Mouse (Mus musculus): ENCODE measurements around the gene Immp2l. TPM values are rescaled to one million over a fixed set of nuclear protein-coding genes. Genes with fewer than 3 reads are reported as not detected.

Immp2l gene
- polyA plus RNA-seq, 1 experiment from 2014 or later: 9.4 TPM

DNA sequence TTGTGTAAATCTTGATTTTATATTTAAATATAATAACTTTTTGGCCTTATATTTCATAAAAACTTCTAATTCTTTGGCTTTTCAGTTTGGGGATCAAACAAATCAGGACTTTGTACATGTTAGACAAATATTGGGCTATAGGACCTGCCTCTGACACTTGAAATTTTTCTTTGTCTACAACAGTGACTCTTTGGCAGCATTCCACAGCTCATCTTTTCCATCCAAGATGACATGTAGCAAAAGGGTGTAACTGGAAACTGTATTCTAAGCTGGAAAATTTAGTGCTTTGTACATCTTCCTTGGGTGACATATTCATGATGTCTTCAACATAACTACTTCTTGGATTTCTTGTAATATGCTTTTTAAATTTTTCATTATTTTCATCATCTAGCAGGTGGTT, 404.9 kb downstream of the Immp2l start:
- no peak for ATAC-seq (replicated peaks; ENCODE audit: extremely low read depth, insufficient read depth, low FRiP score)
- no peaks in the 10 kb centered on the region for H3K9me3 ChIP-seq (replicated peaks; ENCODE audit: control insufficient read depth, low read length)
- no peak overlapping the region for H3K4me3 ChIP-seq (ENCODE audit: low read length)
- H3K36me3 ChIP-seq (ENCODE audit: control insufficient read depth, insufficient read depth): no peaks in the 10 kb centered on the region
- H3K27me3 ChIP-seq (ENCODE audit: control insufficient read depth, insufficient read depth, low read length): no peaks in the 10 kb centered on the region
- peaks cover 3% of the 10 kb centered on the region; the same call in 1 of the 2 replicates for H3K4me1 ChIP-seq (ENCODE audit: control insufficient read depth, insufficient read depth, low read length)
- H3K9ac ChIP-seq (ENCODE audit: low read length): no peak overlapping the region
- no peak overlapping the region for H3K4me2 ChIP-seq (ENCODE audit: low read depth, low read length)
- H3K27ac ChIP-seq (ENCODE audit: low read length): no peak overlapping the region

DNA sequence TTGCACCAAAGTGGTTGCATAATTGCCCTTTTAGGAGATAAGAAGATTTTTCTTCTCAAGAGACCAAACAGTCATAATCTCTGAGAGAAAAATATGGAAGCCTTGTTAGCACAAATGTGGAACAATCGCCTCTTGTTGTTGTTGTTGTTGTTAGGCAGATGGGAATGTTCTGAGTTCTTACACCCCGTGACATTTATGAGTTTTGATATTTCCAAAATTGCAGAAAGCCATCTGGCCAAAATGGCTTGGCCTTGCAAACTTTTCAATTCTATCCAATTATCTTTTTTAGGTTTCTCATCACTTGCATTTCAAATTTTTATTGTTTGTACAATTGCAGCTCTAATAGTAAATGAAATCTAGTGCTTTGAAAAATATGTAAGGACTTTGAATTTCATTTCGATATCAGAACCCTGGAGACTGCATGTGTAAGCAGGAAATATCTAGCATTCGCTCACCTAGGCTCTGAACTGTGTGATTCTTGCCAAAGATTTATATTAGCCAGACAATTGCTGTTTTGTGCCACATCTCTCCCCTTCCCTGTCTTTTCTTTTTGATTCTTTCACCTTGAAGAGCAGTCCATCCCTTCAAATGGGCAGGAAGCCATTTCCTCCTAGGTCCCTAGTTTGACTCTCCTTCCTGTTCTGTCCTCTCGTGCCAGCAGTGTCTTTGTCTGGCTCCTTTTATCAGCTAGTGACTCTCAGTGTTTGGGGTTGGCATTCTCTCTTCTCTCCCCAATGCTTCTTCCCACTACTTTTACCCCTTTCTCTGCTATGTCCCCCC, 412.5 kb downstream of the Immp2l start:
- Histone ChIP-seq H3K4me1 (ENCODE audit: control insufficient read depth, insufficient read depth, low read length) (peaks cover 3% of the 10 kb centered on the region; the same call in 1 of the 2 replicates), H3K36me3 (ENCODE audit: control insufficient read depth, insufficient read depth) (no peaks in the 10 kb centered on the region), H3K9me3 (replicated peaks; ENCODE audit: control insufficient read depth, low read length) (no peaks in the 10 kb centered on the region), H3K4me3 (ENCODE audit: low read length) (no peak overlapping the region), H3K27ac (ENCODE audit: low read length) (no peak overlapping the region), H3K4me2 (ENCODE audit: low read depth, low read length) (no peak overlapping the region), H3K27me3 (ENCODE audit: control insufficient read depth, insufficient read depth, low read length) (no peaks in the 10 kb centered on the region), H3K9ac (ENCODE audit: low read length) (no peak overlapping the region)
- no peak for ATAC-seq (replicated peaks; ENCODE audit: extremely low read depth, insufficient read depth, low FRiP score)
- 67% methylated on average over 5 of the region's 5 CpGs for WGBS

DNA sequence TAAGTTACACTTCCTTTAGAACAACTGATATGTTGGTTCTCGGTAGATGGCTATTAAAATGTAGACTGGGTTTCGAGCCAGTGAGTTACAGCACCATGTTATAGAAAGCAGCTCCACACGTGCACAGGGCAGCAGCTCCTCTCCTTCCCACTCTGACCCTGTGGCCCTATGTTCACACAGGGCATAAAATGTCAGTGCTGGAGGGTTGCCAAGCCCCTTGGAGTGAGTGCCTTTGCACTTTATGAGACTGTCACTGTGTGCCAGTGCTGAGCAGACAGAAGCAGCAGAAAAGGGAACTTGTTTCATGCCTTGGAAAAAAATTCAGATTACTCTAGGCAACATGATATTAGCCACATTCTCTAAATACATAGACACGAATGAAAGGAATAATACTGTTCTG, 414.6 kb downstream of the Immp2l start:
- Histone ChIP-seq H3K4me2 (ENCODE audit: low read depth, low read length) (no peak overlapping the region), H3K4me1 (ENCODE audit: control insufficient read depth, insufficient read depth, low read length) (peaks cover 3% of the 10 kb centered on the region; the same call in 1 of the 2 replicates), H3K9me3 (replicated peaks; ENCODE audit: control insufficient read depth, low read length) (no peaks in the 10 kb centered on the region), H3K27ac (ENCODE audit: low read length) (no peak overlapping the region), H3K36me3 (ENCODE audit: control insufficient read depth, insufficient read depth) (no peaks in the 10 kb centered on the region), H3K9ac (ENCODE audit: low read length) (no peak overlapping the region), H3K4me3 (ENCODE audit: low read length) (no peak overlapping the region), H3K27me3 (ENCODE audit: control insufficient read depth, insufficient read depth, low read length) (no peaks in the 10 kb centered on the region)
- 36% methylated on average over 4 of the region's 4 CpGs for WGBS
- ATAC-seq (replicated peaks; ENCODE audit: extremely low read depth, insufficient read depth, low FRiP score): peak; percentile 70

- no peak overlapping the region for H3K9ac ChIP-seq (ENCODE audit: low read length)
- H3K4me1 ChIP-seq (ENCODE audit: control insufficient read depth, insufficient read depth, low read length): no peaks in the 10 kb centered on the region
- WGBS: 88% methylated on average over 3 of the region's 3 CpGs
- no peak overlapping the region for H3K4me2 ChIP-seq (ENCODE audit: low read depth, low read length)
- no peak overlapping the region for H3K4me3 ChIP-seq (ENCODE audit: low read length)
- H3K27me3 ChIP-seq (ENCODE audit: control insufficient read depth, insufficient read depth, low read length): no peaks in the 10 kb centered on the region
- ATAC-seq (replicated peaks; ENCODE audit: extremely low read depth, insufficient read depth, low FRiP score): no peak
- H3K9me3 ChIP-seq (replicated peaks; ENCODE audit: control insufficient read depth, low read length): no peaks in the 10 kb centered on the region
- H3K27ac ChIP-seq (ENCODE audit: low read length): no peak overlapping the region
- H3K36me3 ChIP-seq (ENCODE audit: control insufficient read depth, insufficient read depth): no peaks in the 10 kb centered on the region
Observed at GRCm38 (mm10) chr12:41468374-41468991, 444.6 kb downstream of the Immp2l start.

GRCm38 (mm10) chr12:41469096-41469801, 445.4 kb downstream of the Immp2l start:
- Histone ChIP-seq H3K4me2 (ENCODE audit: low read depth, low read length) (no peak overlapping the region), H3K27ac (ENCODE audit: low read length) (no peak overlapping the region), H3K9me3 (replicated peaks; ENCODE audit: control insufficient read depth, low read length) (no peaks in the 10 kb centered on the region), H3K36me3 (ENCODE audit: control insufficient read depth, insufficient read depth) (no peaks in the 10 kb centered on the region), H3K4me1 (ENCODE audit: control insufficient read depth, insufficient read depth, low read length) (no peaks in the 10 kb centered on the region), H3K4me3 (ENCODE audit: low read length) (no peak overlapping the region), H3K27me3 (ENCODE audit: control insufficient read depth, insufficient read depth, low read length) (no peaks in the 10 kb centered on the region), H3K9ac (ENCODE audit: low read length) (no peak overlapping the region)
- no peak for ATAC-seq (replicated peaks; ENCODE audit: extremely low read depth, insufficient read depth, low FRiP score)
- WGBS: 67% methylated on average over 6 of the region's 6 CpGs

- Histone ChIP-seq H3K4me3 (ENCODE audit: low read length) (no peak overlapping the region), H3K9me3 (replicated peaks; ENCODE audit: control insufficient read depth, low read length) (no peaks in the 10 kb centered on the region), H3K27me3 (ENCODE audit: control insufficient read depth, insufficient read depth, low read length) (no peaks in the 10 kb centered on the region), H3K27ac (ENCODE audit: low read length) (no peak overlapping the region), H3K4me1 (ENCODE audit: control insufficient read depth, insufficient read depth, low read length) (peaks cover 7% of the 10 kb centered on the region; the same call in 1 of the 2 replicates), H3K36me3 (ENCODE audit: control insufficient read depth, insufficient read depth) (no peaks in the 10 kb centered on the region), H3K4me2 (ENCODE audit: low read depth, low read length) (no peak overlapping the region), H3K9ac (ENCODE audit: low read length) (no peak overlapping the region)
- WGBS: 41% methylated on average over 2 of the region's 2 CpGs
- no peak for ATAC-seq (replicated peaks; ENCODE audit: extremely low read depth, insufficient read depth, low FRiP score)
Observed at GRCm38 (mm10) chr12:41481486-41481885, 457.6 kb downstream of the Immp2l start.

DNA sequence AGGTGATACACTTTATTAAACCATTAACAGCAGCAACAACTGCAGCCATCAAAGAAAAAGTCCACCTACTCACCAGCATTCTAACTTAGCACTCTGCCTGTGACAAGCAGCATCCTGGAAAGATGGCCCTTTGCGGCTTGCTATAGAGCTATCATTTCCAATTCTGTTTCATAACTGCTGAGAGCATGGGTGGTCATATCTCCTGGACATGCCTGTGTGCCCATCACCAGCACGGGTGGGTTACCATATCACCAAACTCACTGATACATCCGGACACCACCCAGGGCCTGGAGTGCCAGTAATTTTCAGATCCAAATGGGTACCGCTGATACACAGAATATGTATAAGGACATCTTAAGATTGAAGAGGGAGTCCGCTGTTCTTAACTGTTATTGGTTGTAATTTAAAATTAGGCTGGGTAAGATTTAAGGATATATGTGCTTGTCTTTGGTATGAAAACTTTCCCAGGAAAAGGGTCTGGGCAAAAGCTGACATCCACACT, 459.3 kb downstream of the Immp2l start:
- Histone ChIP-seq H3K9me3 (replicated peaks; ENCODE audit: control insufficient read depth, low read length) (no peaks in the 10 kb centered on the region), H3K4me1 (ENCODE audit: control insufficient read depth, insufficient read depth, low read length) (peaks cover 9% of the 10 kb centered on the region), H3K27ac (ENCODE audit: low read length) (no peak overlapping the region), H3K27me3 (ENCODE audit: control insufficient read depth, insufficient read depth, low read length) (no peaks in the 10 kb centered on the region), H3K4me2 (ENCODE audit: low read depth, low read length) (peak overlapping the region; percentile 69), H3K36me3 (ENCODE audit: control insufficient read depth, insufficient read depth) (no peaks in the 10 kb centered on the region), H3K9ac (ENCODE audit: low read length) (no peak overlapping the region), H3K4me3 (ENCODE audit: low read length) (no peak overlapping the region)
- ATAC-seq (replicated peaks; ENCODE audit: extremely low read depth, insufficient read depth, low FRiP score): no peak
- WGBS: 87% methylated on average over 5 of the region's 5 CpGs

- peak overlapping the region; percentile 59 for H3K4me3 ChIP-seq (ENCODE audit: low read length)
- H3K36me3 ChIP-seq (ENCODE audit: control insufficient read depth, insufficient read depth): no peaks in the 10 kb centered on the region
- peak overlapping the region; percentile 69 for H3K4me2 ChIP-seq (ENCODE audit: low read depth, low read length)
- 60% methylated on average over 23 of the region's 23 CpGs for WGBS
- no peak overlapping the region for H3K9ac ChIP-seq (ENCODE audit: low read length)
- H3K27ac ChIP-seq (ENCODE audit: low read length): no peak overlapping the region
- no peaks in the 10 kb centered on the region for H3K9me3 ChIP-seq (replicated peaks; ENCODE audit: control insufficient read depth, low read length)
- peaks cover 9% of the 10 kb centered on the region for H3K4me1 ChIP-seq (ENCODE audit: control insufficient read depth, insufficient read depth, low read length)
- ATAC-seq (replicated peaks; ENCODE audit: extremely low read depth, insufficient read depth, low FRiP score): no peak
- H3K27me3 ChIP-seq (ENCODE audit: control insufficient read depth, insufficient read depth, low read length): no peaks in the 10 kb centered on the region
Observed at GRCm38 (mm10) chr12:41483593-41484451, 459.9 kb downstream of the Immp2l start.
